Mouse (Mus musculus) liver, embryonic 16.5 days (tissue): Measurements from ENCODE around the gene Cfap58. TPM values are rescaled to one million over a fixed set of nuclear protein-coding genes. Genes with fewer than 3 reads are reported as not detected.

Source experiments
- ATAC-seq: fragments of 200-750 bp; cut with Nextera tagmentation; 2 replicates; pipeline ENCODE4 v1.8.0; 2017; ENCODE audit warnings: low read depth, mild to moderate bottlenecking, moderate number of reproducible peaks, moderate library complexity
- H3K27ac ChIP-seq: fragments of 300-500 bp; sonication (generic); 2 replicates; pipeline ENCODE4 v1.5.1; 2014; ENCODE audit warnings: mild to moderate bottlenecking, low read length
- H3K27me3 ChIP-seq: fragments of 300-500 bp; sonication (generic); 2 replicates; pipeline ENCODE4 v1.6.1; 2014; ENCODE audit warnings: low read depth, low read length, mixed read lengths; ENCODE audit not compliant: control insufficient read depth, insufficient read depth
- H3K36me3 ChIP-seq: fragments of 300-500 bp; sonication (generic); 2 replicates; pipeline ENCODE4 v1.6.1; 2014; ENCODE audit warnings: mild to moderate bottlenecking; ENCODE audit not compliant: control insufficient read depth, insufficient read depth
- H3K4me1 ChIP-seq: fragments of 300-500 bp; sonication (generic); 2 replicates; pipeline ENCODE4 v1.6.1; 2014; ENCODE audit warnings: low read depth, low read length, mixed read lengths; ENCODE audit not compliant: control insufficient read depth
- H3K4me2 ChIP-seq: fragments of 300-500 bp; sonication (generic); 2 replicates; pipeline ENCODE4 v1.6.1; 2014; ENCODE audit warnings: low read depth, low read length, mixed read lengths
- H3K4me3 ChIP-seq: fragments of 300-500 bp; sonication (generic); 2 replicates; pipeline ENCODE4 v1.5.1; 2014; ENCODE audit warnings: low read depth, mild to moderate bottlenecking, low read length
- H3K9ac ChIP-seq: fragments of 300-500 bp; sonication (generic); 2 replicates; pipeline ENCODE4 v1.6.1; 2014; ENCODE audit warnings: low read depth, low read length
- H3K9me3 ChIP-seq: fragments of 300-500 bp; sonication (generic); replicated peaks from 2 replicates; pipeline ENCODE4 v1.6.1; 2016; ENCODE audit warnings: low read length; ENCODE audit not compliant: control insufficient read depth
- WGBS: fragments of 180-500 bp; shearing (Covaris S2); extraction: QIAGEN DNeasy Blood & Tissue Kit; methylation state at CpG from one replicate; pipeline ENCODE4 v1.1.7; 2014; ENCODE audit not compliant: insufficient replicate concordance; 5-methylcytosine and 5-hydroxymethylcytosine counted together
- polyA plus RNA-seq: library from polyadenylated mRNA; unstranded; fragments of >200 nt; fragmentation: Nextera tagmentation; extraction: Ambion mirVana; gene quantifications from 2 replicates; pipeline ENCODE4 v1.2.1, GENCODE M21; 2015

The Cfap58 gene
- polyA plus RNA-seq, 1 experiment from 2014 or later = not detected

DNA sequence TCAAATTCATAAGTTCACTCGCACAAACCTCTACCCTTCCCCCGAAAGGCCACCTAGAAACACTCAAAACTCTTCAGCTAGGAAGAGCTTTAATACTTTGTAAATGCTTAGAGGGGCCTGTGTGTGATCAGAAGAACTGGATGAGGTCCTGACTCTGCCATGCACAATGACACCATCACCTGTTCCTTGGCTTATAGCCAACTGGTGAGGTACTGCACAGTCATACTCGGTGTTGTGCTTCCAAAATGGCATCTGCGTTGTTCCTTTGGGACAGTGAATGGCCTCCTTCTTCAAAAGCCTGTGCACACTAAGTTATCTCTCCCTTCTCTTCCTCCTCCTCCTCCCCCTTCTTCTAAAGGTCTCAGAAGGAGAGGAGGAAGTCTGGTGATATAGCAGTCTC, 26.7 kb upstream of the Cfap58 start:
- Histone ChIP-seq H3K27ac (0 out of 2 replicates have a peak overlapping the region, but pooled peaks have one; percentile 53), H3K4me1 (peaks cover 33% of the 10 kb centered on the region), H3K27me3 (no peaks in the 10 kb centered on the region), H3K4me3 (no peak overlapping the region), H3K9ac (no peak overlapping the region), H3K36me3 (no peaks in the 10 kb centered on the region), H3K9me3 (no peaks in the 10 kb centered on the region), H3K4me2 (no peak overlapping the region)
- no peak for ATAC-seq
- WGBS = 68% methylated on average over 4 of the region's 4 CpGs

DNA sequence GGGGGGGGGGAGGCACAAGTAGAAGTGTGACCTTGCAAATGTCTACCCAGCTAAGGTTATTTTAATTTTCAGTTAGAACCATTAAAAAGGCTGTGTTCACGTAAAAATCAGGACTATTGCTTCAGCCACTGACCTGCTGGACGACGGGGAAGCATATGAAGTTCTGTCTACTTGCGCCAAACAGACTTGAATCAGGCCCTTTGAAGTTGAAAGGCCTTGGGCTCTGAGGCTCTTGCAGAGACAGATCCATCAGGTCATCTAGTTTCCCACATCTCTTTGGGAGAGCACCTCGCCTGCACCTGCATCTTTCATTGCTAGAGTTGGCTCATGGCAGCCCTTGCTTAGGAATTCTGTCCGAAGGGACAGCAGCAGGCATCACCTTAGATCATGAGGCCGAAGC, 24.1 kb upstream of the Cfap58 start:
- Histone ChIP-seq H3K27me3 (no peaks in the 10 kb centered on the region), H3K36me3 (no peaks in the 10 kb centered on the region), H3K4me1 (peaks cover 35% of the 10 kb centered on the region), H3K4me2 (no peak overlapping the region), H3K9ac (no peak overlapping the region), H3K9me3 (no peaks in the 10 kb centered on the region), H3K27ac (no peak overlapping the region), H3K4me3 (no peak overlapping the region)
- ATAC-seq = no peak
- 78% methylated on average over 7 of the region's 7 CpGs for WGBS

DNA sequence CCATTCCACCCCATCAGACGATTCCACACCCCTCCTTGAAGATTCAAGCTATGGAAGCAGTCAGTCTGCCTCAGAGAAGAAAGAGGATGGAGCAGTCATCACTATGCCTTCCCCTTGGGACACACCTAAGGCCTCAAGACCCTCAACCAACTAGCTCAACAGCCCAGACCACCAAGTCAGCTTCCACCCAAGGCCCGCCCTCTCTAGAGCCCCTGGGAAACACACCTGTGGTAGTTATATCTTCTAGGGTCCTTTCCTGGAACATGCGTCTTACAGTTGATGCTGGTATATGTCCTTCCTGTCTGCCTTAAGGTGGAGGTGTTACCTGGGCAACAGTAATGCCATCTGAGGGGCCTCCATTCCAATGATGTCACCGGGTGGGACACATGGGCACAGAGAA, 23.3 kb upstream of the Cfap58 start:
- Histone ChIP-seq H3K36me3 (no peaks in the 10 kb centered on the region), H3K27ac (no peak overlapping the region), H3K27me3 (no peaks in the 10 kb centered on the region), H3K9me3 (no peaks in the 10 kb centered on the region), H3K9ac (no peak overlapping the region), H3K4me3 (no peak overlapping the region), H3K4me2 (no peak overlapping the region), H3K4me1 (peaks cover 30% of the 10 kb centered on the region)
- 67% methylated on average over 4 of the region's 4 CpGs for WGBS
- ATAC-seq = no peak

DNA sequence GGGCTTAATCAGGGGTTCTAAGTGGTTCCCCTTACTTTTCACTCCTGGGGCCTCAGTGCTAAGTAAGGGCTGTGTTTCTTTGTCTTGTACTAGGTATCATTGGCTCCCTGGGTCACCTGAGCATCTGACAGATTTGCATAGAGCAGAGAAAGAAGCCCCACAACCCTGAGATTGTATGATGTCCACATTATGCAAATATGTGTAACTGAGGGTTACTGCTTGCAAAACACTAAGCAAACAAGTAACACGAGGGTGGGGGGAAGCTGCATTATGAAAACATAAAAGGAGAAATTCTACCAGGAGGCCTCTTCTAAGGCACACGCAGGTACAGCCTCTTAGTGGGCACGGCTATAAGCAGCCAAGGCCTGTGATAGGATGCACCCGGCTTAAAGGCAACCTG, 22.2 kb upstream of the Cfap58 start:
- Histone ChIP-seq H3K9me3 (no peaks in the 10 kb centered on the region), H3K36me3 (no peaks in the 10 kb centered on the region), H3K4me1 (peaks cover 26% of the 10 kb centered on the region), H3K9ac (no peak overlapping the region), H3K27me3 (no peaks in the 10 kb centered on the region), H3K4me3 (no peak overlapping the region), H3K4me2 (no peak overlapping the region), H3K27ac (no peak overlapping the region)
- ATAC-seq = no peak
- 50% methylated on average over 4 of the region's 4 CpGs for WGBS

DNA sequence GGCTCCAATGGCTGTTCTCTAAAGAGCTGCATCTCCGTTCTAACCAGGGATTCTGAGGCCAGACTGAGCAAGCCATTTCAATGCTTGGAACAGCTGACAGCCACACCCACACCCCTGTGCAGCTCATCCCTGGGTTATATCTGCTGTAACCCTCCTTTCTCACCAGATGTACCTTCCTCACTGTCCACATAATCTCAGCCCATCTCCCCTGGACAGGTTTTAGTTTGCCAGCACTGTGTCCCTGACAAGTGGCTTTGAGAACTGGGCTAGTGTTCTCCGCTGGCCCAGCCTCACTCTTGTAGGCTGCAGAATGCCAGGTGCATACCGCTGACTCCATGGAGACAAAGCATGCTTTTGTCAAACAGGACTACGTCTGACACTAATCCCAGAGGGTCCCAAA, 20.1 kb upstream of the Cfap58 start:
- H3K4me1 ChIP-seq = peaks cover 18% of the 10 kb centered on the region
- peak overlapping the region; percentile 87 for H3K4me2 ChIP-seq
- 54% methylated on average over 4 of the region's 4 CpGs for WGBS
- no peaks in the 10 kb centered on the region for H3K36me3 ChIP-seq
- no peaks in the 10 kb centered on the region for H3K27me3 ChIP-seq
- ATAC-seq = no peak
- peak overlapping the region; percentile 81 for H3K4me3 ChIP-seq
- no peaks in the 10 kb centered on the region for H3K9me3 ChIP-seq
- no peak overlapping the region for H3K27ac ChIP-seq
- no peak overlapping the region for H3K9ac ChIP-seq

DNA sequence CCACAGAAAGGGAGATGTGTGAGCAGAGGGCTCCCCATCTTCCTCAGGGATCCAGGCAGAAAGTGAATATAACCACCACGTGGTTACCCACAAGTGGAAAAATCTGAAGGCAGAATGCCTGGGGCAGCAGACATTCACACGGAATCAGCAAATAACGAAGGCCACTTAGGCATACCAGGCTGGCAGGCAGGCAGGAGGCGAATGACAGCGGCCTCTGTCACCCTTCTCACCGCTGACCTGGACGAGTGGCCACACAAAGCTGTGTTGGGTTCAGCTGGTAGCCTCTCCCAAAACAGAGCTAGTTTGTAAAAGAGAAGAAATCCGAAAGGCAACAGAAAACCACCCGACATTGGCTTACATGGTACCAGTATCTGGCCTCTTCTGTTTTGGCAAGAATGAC, 19.5 kb upstream of the Cfap58 start:
- peak overlapping the region; percentile 81 for H3K4me3 ChIP-seq
- peak overlapping the region; percentile 87 for H3K4me2 ChIP-seq
- H3K27ac ChIP-seq = 0 out of 2 replicates have a peak overlapping the region, but pooled peaks have one; percentile 77
- no peak for ATAC-seq
- 23% methylated on average over 9 of the region's 9 CpGs for WGBS
- peak overlapping the region; percentile 85 for H3K9ac ChIP-seq
- no peaks in the 10 kb centered on the region for H3K9me3 ChIP-seq
- H3K4me1 ChIP-seq = peaks cover 18% of the 10 kb centered on the region
- H3K27me3 ChIP-seq = no peaks in the 10 kb centered on the region
- no peaks in the 10 kb centered on the region for H3K36me3 ChIP-seq

DNA sequence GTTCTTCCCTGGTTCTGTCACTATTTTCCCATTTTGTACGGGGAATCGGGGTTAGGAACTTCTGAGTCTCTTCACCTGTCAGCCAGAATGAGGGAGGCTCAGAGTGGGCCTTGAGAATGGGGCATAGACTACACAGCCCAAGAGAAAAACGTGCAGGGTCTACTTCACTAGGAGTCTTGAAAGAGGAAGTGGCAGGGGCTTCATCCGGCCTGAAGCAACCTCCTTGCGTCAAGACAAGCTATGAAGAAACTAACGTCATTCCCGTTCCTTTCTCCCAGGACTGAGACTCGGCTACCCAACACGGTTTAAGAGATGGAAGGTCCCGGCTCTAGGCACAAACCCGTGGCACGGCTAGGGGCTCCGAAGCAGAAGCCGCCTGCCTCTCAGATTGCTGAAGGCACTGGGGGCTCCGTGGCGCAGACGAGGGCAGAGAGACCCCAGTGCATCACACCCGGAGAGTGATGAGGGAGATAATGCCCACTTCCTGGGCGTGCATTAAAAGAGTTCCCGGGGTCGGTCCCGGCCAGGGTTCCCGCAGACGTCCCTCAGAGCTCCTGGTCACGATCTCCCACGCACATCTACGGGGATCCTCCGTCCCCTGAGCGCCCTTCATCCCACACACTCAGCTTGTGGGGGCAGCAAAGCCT, 18.9 kb upstream of the Cfap58 start:
- Histone ChIP-seq H3K27ac (peak overlapping the region; percentile 77), H3K27me3 (no peaks in the 10 kb centered on the region), H3K4me1 (peaks cover 18% of the 10 kb centered on the region), H3K36me3 (no peaks in the 10 kb centered on the region), H3K9ac (peak overlapping the region; percentile 85), H3K9me3 (no peaks in the 10 kb centered on the region), H3K4me2 (peak overlapping the region; percentile 87), H3K4me3 (peak overlapping the region; percentile 81)
- WGBS = under 1% methylated on average over 29 of the region's 29 CpGs
- ATAC-seq = peak; percentile 17

DNA sequence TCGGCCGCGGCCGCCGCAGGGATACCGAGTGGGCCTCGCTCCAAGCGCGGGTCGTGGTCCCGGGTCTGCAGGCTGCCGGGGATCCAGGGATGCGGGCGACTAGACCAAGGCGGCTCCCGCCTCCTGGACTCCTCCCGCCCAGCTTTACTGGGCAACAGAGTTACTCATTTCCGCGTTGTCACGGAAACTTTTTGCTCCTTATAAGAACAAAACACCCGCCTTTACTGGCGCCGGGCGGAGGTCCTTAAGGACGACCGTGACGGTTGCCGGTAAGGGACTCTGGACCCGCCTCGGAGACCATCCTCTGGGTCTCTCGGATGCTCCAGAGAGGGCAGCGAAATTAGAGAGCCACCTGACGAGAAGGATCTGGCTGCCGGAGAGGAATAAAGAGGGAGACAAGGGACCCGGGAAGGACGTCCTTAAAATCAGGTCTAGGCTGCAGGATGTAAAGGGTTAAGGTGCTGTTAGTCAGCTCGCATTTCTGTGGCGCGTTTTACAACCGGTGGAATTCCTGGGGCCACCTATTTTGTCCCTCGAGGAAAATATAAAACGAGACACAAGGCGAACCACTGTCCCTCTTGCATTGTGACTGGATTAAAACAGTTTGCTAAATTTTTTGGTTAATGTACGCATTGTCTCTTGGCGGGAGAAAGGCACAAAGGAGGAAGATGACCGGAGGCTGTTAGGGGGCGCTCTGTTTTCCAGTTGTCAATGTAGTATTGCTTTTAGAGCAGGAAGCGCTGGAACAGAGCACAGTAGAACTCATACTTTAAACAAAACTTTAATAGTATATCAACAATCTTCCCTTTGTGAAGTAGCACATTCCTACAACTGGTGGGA, 18.1 kb upstream of the Cfap58 start, which contains the start of the genes Cfap43 and Itprip:
Gene Cfap43 (minus strand): TSS at position 162 of the 840 bp plus-strand sequence.
Gene Itprip (minus strand): TSS at position 174 of the 840 bp plus-strand sequence.
- under 1% methylated on average over 48 of the region's 48 CpGs for WGBS
- Histone ChIP-seq H3K27me3 (no peaks in the 10 kb centered on the region), H3K4me2 (peak within 1 kb of the TSS; percentile 87), H3K27ac (peak within 1 kb of the TSS; percentile 77), H3K4me3 (peak within 1 kb of the TSS; percentile 81), H3K9me3 (no peaks in the 10 kb centered on the region), H3K36me3 (no peaks in the 10 kb centered on the region), H3K9ac (peak within 1 kb of the TSS; percentile 85), H3K4me1 (peaks cover 18% of the 10 kb centered on the region)
- peak; percentile 73 for ATAC-seq

DNA sequence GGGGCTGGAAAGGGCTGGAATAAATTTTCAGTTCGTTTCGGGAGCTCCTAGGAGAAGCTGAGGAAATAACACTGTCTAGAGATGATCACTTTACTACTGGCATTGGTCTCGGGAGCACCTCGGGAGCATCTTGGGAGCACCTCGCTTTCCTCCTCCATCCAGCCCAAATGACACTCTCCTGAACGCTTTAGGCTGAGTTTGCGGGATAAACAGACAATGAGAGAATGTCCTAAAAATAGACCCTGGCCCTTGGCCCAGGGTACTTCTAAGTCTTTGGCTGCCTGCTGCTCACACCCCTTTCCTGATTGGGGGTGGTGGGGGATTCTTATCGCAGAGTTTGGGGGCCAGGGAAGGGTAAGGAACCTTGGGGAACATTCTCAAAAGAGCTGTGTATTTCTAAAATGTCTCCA, 17.5 kb upstream of the Cfap58 start:
- Histone ChIP-seq H3K9ac (peak overlapping the region; percentile 42), H3K4me2 (peak overlapping the region; percentile 87), H3K4me1 (peaks cover 18% of the 10 kb centered on the region), H3K9me3 (no peaks in the 10 kb centered on the region), H3K27me3 (no peaks in the 10 kb centered on the region), H3K27ac (peak overlapping the region; percentile 68; the same call in 1 of the 2 replicates), H3K36me3 (no peaks in the 10 kb centered on the region), H3K4me3 (peak overlapping the region; percentile 81)
- WGBS = 5% methylated on average over 8 of the region's 8 CpGs
- ATAC-seq = no peak
